Mouse (Mus musculus) brown adipose tissue, adult 24 weeks (tissue): Measurements from ENCODE around the gene 4930444G20Rik. TPM values are rescaled to one million over a fixed set of nuclear protein-coding genes. Genes with fewer than 3 reads are reported as not detected.
"Not testable (repeated sequence)": the region's sequence is repeated elsewhere in the genome, so short reads cannot be mapped to it uniquely, and the experiment has no call there.

Source experiments
- H3K27ac ChIP-seq: fragments of 200-500 bp; replicated peaks from 2 replicates; pipeline ENCODE4 v1.5.1; 2012; ENCODE audit warnings: low read depth, mild to moderate bottlenecking, low read length
- H3K4me1 ChIP-seq: fragments of 200-500 bp; 2 replicates; pipeline ENCODE4 v1.6.1; 2012; ENCODE audit warnings: low read length, mixed read lengths; ENCODE audit not compliant: control insufficient read depth, insufficient read depth, insufficient read length
- H3K4me3 ChIP-seq: fragments of 200-500 bp; 2 replicates; pipeline ENCODE4 v1.5.1; 2012; ENCODE audit warnings: low read depth, mild to moderate bottlenecking, low read length, moderate library complexity; ENCODE audit not compliant: insufficient read depth
- polyA plus RNA-seq: library from polyadenylated mRNA; stranded (reverse); fragments of >200 nt; gene quantifications from 2 replicates; pipeline ENCODE4 v1.2.4, GENCODE M21; 2012; ENCODE audit not compliant: missing spikeins, insufficient read depth, insufficient read length

The 4930444G20Rik gene
- polyA plus RNA-seq: not detected in 2 replicates

- not testable (repeated sequence) for H3K27ac ChIP-seq, H3K4me1 ChIP-seq, H3K4me3 ChIP-seq
Observed at GRCm38 (mm10) chr10:22067979-22068378, at the start of gene 4930444G20Rik. 4930444G20Rik (minus strand) TSS chr10:22068079.

DNA sequence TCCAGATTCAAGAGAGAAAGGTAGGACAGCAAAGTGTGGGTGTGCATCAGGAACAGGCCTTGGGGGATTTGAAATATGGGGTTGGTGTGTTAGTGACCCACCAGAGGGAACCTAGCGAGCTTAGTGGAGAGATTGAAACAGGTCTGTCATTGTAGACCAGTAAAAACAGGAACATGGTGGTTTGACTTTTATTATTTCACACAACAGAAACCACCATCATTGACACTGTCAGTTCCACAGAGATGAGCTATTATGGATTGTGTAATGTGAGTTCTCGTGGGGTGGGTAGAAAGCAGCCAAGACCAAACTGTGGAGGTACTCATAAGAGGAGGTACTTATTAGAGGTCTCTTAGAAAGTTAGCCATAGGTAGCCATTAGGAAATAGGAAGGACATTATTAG, 6.7 kb upstream of the 4930444G20Rik start:
- Histone ChIP-seq H3K4me1 (no peaks in the 10 kb centered on the region), H3K27ac (no peak overlapping the region), H3K4me3 (no peak overlapping the region)

DNA sequence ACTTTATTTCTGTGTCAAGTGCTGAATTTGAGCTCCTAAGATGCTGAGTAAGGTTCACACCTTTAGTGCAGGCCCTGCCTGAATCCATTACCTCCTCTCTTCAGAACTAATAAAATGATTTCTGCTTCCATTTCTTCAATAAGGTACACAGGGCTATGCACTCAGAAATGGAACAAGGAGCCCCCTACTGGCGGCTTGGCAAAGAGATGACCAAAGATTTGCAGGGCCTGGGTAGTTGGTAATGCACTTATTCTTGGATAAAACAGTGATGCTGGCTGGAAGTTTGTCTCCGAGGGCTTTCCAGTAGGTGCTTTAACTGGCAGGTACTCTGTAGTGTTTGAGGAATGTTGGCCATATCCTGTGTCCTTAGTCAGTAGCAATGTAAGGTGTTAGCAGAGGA, 4.9 kb upstream of the 4930444G20Rik start:
- Histone ChIP-seq H3K4me1 (no peaks in the 10 kb centered on the region), H3K4me3 (no peak overlapping the region), H3K27ac (no peak overlapping the region)

- H3K4me1 ChIP-seq: no peaks in the 10 kb centered on the region
- H3K4me3 ChIP-seq: no peak overlapping the region
Observed at GRCm38 (mm10) chr10:22070576-22070975, 2.7 kb upstream of the 4930444G20Rik start.

DNA sequence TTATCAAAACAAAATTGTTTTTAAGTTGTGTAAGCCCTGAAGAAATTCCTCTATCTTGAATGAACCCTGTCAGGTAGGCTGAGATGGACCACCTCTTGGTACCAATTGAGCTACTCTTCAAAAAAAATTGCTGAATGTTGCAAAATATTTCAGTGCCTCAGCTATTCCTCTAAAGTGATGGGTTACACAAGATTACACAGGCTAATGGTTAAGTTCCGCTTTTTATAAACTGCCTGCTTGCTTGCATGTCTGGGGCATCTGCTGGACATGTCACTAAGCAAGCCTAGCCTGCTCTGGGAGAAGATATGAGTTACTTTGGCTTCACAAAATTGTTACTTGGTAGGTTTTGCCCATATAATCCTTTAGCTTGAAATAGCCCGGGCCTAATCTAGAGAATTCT, 2.3 kb upstream of the 4930444G20Rik start:
- no peaks in the 10 kb centered on the region for H3K4me1 ChIP-seq
- no peak overlapping the region for H3K4me3 ChIP-seq
- no peak overlapping the region for H3K27ac ChIP-seq

More at GRCm38 (mm10) chr10:22070576-22070975, 2.7 kb upstream of the 4930444G20Rik start:
- H3K27ac ChIP-seq: no peak overlapping the region

GRCm38 (mm10) chr10:22059415-22059814, 8.5 kb downstream of the 4930444G20Rik start:
- H3K4me1 ChIP-seq: no peaks in the 10 kb centered on the region
- H3K27ac ChIP-seq: no peak overlapping the region
- no peak overlapping the region for H3K4me3 ChIP-seq

- H3K4me1 ChIP-seq: no peaks in the 10 kb centered on the region
- H3K27ac ChIP-seq: no peak overlapping the region
Observed at GRCm38 (mm10) chr10:22059026-22059325, 8.9 kb downstream of the 4930444G20Rik start.

DNA sequence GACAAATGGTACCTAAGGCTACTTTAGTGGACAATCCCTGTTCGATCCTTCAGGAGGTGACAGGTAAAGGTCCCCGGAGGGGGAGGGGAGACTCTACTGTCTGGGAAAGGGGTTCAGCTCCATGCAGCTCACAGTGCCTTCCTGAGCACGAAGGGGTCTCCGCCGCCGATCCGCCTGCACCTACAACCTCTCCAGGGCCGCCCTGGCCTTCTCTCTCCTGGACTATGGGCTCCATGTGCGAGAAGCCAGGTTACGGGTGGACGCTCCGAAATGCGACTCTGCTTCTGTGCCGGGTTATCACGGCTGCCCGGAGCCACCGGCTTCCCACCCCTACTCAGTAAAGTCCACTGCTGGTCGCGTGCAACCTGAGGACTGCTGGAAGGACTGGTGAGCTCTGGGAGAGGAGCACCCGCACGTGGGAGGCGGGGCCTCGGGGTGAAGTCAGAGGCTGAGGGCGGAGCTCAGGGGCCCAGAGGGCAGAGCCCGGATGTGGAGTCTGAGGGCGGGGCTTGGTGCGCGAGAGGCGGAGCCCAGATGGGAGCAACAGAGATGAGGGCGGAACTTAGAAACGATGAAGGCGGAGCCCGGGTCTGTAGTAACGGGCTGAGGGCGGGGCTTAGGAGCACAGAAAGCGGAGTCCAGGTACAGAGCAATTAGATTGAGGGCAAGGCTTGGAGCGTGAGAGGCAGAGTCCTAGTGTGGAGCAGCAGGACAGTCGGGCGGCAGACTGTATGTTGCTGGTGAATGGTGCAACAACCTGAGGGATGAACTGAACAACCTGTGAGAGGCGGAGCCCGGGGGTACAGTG, 9.5 kb downstream of the 4930444G20Rik start:
- H3K27ac ChIP-seq: no peak overlapping the region
- peak overlapping the region; percentile 60 for H3K4me3 ChIP-seq
- no peaks in the 10 kb centered on the region for H3K4me1 ChIP-seq

More at GRCm38 (mm10) chr10:22059026-22059325, 8.9 kb downstream of the 4930444G20Rik start:
- H3K4me3 ChIP-seq: peak overlapping the region; percentile 60

DNA sequence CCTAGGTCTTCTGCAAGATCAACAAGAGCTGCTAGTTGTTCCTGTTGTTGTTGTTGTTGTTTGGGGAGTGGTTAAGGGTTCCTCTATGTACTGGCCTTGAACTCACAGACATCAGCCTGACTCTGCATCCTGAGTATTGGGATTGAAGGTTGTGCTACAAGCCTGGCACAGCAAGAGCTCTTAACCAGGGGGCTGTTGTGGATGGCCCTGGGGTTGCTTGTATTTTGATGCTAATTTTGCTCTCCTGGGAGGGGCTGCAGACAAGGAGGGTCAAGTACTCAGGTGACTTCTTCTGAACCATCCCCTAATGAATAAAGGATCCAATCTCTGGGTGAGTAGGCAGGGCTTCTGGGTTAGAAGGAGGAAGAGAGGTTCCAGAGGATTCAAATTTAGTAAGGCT, 12.6 kb downstream of the 4930444G20Rik start:
- H3K27ac ChIP-seq: no peak overlapping the region
- H3K4me3 ChIP-seq: no peak overlapping the region
- no peaks in the 10 kb centered on the region for H3K4me1 ChIP-seq

- not testable (repeated sequence) for H3K4me1 ChIP-seq, H3K4me3 ChIP-seq, H3K27ac ChIP-seq
Observed at GRCm38 (mm10) chr10:22036256-22036655, 31.6 kb downstream of the 4930444G20Rik start.

DNA sequence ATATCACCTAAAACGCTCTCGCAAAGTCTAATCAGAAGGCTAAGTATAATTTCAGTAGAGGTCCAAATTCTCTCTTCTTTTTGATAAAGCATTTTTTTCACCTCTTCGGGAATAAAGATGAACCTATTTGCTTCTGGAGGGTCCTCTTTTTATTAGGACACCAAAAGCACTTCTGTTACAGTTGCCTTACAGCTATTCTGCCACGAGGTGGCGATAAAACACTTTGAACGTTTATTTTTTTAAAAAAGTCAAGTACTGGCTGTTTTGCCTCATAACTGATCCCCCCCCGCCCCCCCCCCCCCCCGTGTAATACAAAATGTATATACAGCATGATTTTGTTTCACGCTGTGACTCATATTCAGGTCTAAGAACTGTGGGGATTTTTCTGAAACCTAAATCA, 33.6 kb downstream of the 4930444G20Rik start:
- Histone ChIP-seq H3K4me1 (no peaks in the 10 kb centered on the region), H3K27ac (no peak overlapping the region)

GRCm38 (mm10) chr10:22018618-22019017, 49.3 kb downstream of the 4930444G20Rik start:
- Histone ChIP-seq H3K27ac (no peak overlapping the region), H3K4me3 (no peak overlapping the region), H3K4me1 (no peaks in the 10 kb centered on the region)

More for the DNA sequence above, 33.6 kb downstream of the 4930444G20Rik start:
- H3K4me3 ChIP-seq: no peak overlapping the region

DNA sequence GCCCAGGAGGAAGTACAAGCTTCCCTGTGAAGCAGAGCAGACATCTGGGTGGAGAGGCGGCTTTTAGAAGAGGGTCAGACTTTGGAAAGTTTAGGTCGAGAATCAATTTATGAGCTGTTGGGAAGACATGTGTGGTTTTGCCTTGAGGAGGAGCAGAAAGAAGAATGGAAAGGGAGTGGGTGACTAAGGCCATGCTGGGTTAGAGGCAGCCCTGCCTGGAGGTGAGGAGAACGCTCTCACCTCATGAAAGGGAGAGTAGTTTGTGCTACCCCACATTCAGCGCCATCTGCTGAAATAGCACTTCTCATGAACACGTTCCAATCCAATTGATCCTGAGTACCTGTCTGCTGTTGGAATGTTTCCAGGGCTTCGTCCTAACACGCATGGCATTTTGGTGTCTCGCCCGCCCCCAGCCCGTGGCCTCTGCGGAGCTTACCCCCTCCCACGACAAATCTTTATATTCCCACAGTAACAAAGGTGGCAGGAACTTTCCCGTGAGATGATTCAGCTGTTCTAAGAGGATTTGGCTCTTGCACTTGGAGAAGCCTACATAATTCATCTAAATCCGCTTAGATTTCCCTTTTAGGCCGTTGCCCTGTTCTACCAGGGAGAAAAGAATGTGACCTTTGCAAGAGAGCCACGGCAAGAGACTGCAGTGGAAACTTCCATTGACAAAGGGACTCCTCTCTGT, 50.3 kb downstream of the 4930444G20Rik start:
- no peak overlapping the region for H3K27ac ChIP-seq
- no peaks in the 10 kb centered on the region for H3K4me1 ChIP-seq
- no peak overlapping the region for H3K4me3 ChIP-seq
